Mouse (Mus musculus) c-Kit-positive CD71-positive TER-119-positive erythroid progenitor cells, embryonic 14.5 days (primary cell): ENCODE measurements at regions not wholly inside any gene's neighbourhood (a gene's known extent, or its start where the extent isn't known, plus 50 kb on each side); places are given as distances from the start of the nearest gene placed in this dataset.
A peak's percentile ranks its signal among the peaks of the same experiment; 100 is the strongest.

ENCODE experiments used
- DNase-seq: peaks from one replicate; pipeline ENCODE4 v3.0.0-alpha.2; 2013; ENCODE audit warnings: low spot score

- no peak for DNase-seq
These were observed 52.1 kb upstream of the Hmcn1 start for GRCm38 (mm10) chr1:151045334-151045733.

DNA sequence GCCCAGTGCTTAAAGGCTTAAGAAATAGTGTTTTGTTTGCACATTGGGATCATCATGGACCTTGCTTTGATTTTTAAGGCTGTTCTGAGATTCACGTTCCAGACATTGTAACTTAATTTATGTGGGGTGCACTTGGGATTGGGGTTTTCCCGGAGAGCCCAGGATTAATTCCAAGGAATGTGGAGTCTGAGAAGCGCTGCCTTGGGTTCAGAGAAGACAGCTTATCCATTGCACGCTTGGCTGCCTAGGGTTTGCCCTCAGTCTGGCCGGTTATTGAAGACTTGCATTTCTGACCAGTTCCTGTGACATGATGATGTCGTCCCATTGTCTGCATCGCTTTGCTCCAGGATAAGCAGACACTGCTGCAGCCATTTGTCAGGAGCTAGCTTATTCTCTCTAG, 53.4 kb upstream of the Hmcn1 start:
- no peak for DNase-seq

- DNase-seq, result no peak
These were observed 56.7 kb upstream of the Hmcn1 start for GRCm38 (mm10) chr1:151049726-151050506.

DNA sequence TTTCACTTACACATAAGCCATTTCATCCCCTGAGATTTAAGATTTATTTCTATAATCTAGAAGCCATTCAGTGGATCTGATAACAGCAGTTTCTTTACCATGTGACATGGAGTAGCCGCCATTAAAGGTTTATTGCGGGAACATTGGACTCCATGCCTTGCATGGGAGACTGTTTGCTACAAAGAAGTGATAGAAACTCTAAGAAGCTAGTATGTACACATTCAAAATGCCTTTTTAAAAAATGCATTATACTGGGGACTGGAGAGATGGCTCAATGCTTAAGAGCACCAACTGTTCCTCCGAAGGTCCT, 57.2 kb upstream of the Hmcn1 start:
- no peak for DNase-seq

DNA sequence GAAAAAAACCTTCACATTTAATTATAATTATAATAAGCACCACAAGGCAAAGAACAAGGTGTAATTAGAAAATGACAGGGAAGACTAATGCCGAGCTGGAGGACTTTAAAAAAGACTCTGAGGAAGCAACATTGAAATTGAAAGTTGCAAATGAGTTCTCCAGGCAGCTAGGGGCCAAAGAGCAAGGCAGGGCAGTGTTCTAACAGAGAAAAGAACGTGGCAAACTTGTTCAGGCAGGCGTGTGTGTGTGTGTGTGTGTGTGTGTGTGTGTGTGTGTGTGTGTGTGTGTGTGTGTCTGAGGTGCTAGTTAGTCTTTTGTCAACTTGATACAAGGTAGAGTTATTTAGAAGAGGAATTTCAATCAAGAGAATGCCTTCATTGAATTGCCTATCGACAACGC, 60.0 kb upstream of the Hmcn1 start:
- no peak for DNase-seq

GRCm38 (mm10) chr1:151055396-151055795, 62.2 kb upstream of the Hmcn1 start:
- DNase-seq, result no peak

- no peak for DNase-seq
These were observed 66.4 kb upstream of the Hmcn1 start for GRCm38 (mm10) chr1:151059546-151060136.

GRCm38 (mm10) chr1:151065090-151065567, 71.9 kb upstream of the Hmcn1 start:
- no peak for DNase-seq

DNA sequence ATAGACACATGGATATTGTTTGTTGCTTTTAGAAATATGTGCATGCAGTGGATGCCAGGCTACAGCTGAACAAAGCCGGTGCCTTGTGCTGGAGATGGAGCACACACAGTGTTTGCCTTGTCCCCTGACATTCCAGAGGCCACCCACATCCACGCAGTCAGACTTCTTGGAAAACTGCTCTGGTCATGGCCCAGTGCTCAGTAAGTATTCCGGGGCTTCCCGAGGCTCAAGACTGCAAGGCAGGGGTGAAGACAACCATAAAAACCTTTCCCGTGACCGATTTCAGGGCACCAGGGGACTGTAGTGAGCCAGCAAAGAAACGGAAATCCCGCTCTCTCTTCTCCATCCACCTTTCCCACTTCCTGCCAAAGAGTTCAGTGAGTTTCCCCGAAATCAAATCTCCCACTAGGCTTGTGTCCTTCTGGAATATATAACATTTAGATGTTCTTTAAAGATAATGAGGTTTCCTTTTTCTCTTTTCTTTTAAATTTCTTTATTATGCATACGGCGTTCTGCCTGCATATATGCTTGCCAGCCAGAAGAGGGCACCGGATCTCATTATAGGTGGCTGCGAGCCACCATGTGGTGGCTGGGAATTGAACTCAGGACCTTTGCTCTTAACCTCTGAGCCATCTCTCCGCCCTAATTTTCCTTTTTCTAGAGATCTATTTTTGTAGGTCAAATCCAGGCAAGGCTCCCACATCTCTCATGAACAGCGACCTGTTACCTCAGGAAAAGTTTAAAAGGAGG, 73.3 kb upstream of the Hmcn1 start:
- DNase-seq, result no peak

GRCm38 (mm10) chr1:151074508-151075314, 81.5 kb upstream of the Hmcn1 start:
- no peak for DNase-seq

GRCm38 (mm10) chr1:151075541-151075940, 82.3 kb upstream of the Hmcn1 start:
- DNase-seq, result no peak

DNA sequence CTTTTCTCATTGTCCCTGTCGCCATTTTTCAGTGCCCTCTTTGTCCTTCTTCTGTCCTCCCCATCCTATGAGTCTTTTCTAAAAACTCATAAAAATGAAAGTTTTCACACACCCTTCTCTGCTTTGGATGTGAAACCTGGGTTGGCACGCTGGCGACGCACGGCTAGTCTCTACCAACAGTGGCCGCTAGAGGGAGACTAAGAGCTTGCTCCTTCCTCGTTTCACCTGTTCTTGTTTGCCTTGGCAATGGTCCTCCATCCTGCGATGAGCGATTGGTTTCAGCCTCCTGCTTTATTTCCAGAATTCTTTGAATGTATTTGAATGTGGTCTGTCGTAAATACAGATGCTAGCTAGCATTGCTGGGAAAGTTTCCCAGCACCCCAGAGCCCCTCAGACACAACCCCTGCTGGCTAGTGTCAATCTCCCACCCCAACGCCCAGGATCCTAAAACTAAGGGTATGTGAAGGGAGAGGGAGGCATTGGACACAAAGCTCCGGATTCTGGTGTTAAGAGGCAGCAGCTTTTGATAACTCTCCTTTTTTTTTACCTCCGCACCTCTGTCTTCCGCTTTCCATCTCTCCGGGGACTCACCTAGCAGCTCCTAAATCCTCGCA, 85.8 kb upstream of the Hmcn1 start:
- peak; percentile 85 for DNase-seq

DNA sequence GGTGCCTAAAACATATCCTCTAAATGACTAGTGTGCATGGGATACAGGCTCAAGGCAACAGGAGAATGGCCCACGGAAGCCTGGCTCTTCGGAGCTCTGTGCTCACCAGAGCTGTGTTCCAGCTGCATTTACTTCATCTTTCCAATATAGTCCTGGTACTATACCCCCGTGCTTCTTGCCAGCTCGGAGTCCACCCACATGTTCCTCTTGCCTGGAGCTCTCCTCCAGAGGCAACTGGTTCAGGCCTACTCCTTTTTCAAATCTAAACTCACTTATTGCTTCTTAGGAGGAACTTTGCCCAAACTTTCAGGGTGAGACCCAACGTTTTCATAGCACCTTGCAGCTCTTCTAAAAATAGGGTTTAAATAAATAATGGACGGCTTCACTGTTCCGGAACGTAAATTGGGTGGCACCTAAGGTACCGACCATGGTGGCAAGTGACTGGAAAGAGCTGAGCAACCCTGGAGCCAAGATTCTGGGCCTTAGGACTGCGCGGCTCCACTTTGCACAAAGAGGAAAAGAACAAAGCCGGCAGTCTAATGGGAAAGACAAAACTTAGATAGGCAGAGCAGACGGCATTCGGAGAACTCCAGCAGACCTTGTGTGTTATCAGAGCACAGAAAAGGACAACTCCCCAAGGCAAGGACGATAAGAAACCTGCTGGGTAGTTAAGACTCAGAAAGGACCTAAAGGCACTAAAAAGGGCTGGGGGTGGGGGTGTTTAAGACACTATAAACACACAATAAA, 86.6 kb upstream of the Hmcn1 start:
- DNase-seq, result peak; percentile 78

DNA sequence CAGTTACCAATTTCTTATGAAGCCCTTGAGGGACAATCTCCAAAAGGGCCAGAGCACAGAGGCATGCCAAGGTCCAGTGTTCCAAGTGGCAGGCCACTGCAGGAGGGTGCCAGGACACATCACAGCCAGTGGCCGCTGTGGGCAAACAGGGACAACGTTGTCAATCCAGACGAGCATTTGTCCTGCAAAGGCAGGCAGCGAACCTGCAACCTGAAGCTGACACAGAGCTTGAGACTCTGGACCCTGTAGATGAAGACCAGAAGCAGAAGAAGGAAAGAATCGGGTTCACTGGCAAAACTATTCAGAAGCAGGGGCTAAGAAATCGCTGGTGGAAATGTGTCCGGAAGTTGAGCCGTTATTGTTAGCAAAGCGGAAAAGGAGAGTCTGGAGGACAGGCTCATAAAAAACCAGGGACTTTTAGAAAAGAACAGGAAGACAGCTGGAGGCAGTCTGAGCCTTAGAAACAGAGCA, 87.3 kb upstream of the Hmcn1 start:
- DNase-seq, result peak; percentile 30

DNA sequence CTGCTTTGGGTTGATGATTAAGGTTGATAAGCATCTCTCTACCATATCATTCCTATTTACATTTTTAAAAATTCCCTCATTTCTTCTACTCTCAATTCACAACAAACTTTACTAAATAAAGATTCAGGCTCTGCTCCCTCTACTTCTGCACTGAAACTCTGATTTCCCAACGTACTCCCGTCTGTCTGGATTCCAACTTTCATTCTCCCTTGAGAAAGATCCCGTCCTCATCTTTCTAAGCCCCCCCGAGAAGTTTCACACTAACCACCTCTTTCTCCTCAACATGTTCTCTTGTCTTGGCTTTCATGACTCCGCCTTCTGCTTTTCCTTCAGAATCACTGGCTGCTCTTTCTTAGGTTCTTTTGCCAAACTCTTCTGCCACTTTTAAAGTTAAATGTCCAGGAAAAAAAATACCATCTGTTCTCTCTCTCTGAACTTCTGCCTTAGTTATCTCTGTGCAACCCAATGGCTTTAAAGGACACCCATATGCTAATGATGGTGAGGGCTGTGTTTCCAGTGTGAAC, 89.3 kb upstream of the Hmcn1 start:
- DNase-seq, result no peak

- DNase-seq, result no peak
These were observed 90.6 kb upstream of the Hmcn1 start for GRCm38 (mm10) chr1:151083806-151084205.

GRCm38 (mm10) chr1:151086111-151086859, 93.0 kb upstream of the Hmcn1 start:
- DNase-seq, result no peak

- no peak for DNase-seq
These were observed 94.0 kb upstream of the Hmcn1 start for GRCm38 (mm10) chr1:151087151-151087660.

GRCm38 (mm10) chr1:151087811-151088511, 94.4 kb upstream of the Gm47985 start:
- no peak for DNase-seq
